Mouse (Mus musculus) cortical plate, adult 2 months (tissue): ENCODE data around the gene Tekt1. TPM values are rescaled to one million over a fixed set of nuclear protein-coding genes. Genes with fewer than 3 reads are reported as not detected.

ENCODE experiments used
- H3K27ac ChIP-seq: fragments of 200-500 bp; 2 replicates; pipeline ENCODE4 v1.5.1; 2012; ENCODE audit warnings: low read length, control low read depth, inconsistent platforms; ENCODE audit not compliant: insufficient read depth
- H3K4me1 ChIP-seq: fragments of 200-500 bp; 2 replicates; pipeline ENCODE4 v1.6.1; 2011; ENCODE audit warnings: low read length; ENCODE audit not compliant: control insufficient read depth, insufficient read depth
- H3K4me3 ChIP-seq: fragments of 200-500 bp; 2 replicates; pipeline ENCODE4 v1.5.1; 2011; ENCODE audit warnings: mild to moderate bottlenecking, low read length, control low read depth; ENCODE audit not compliant: insufficient read depth
- CTCF ChIP-seq: fragments of 200-500 bp; IDR thresholded peaks from 2 replicates; pipeline ENCODE4 v1.5.1; 2011; ENCODE audit warnings: mild to moderate bottlenecking, control low read depth, low read length; ENCODE audit not compliant: insufficient read depth; ENCODE audit errors: extremely low read depth
- POLR2A ChIP-seq: fragments of 200-500 bp; IDR thresholded peaks from 2 replicates; pipeline ENCODE4 v1.6.1; 2011; ENCODE audit warnings: mild to moderate bottlenecking, low read length, control low read depth; ENCODE audit not compliant: insufficient read depth; ENCODE audit errors: extremely low read depth
- polyA plus RNA-seq: library from polyadenylated mRNA; depleted of rRNA; stranded (reverse); fragments of >200 nt; gene quantifications from 2 replicates; pipeline ENCODE4 v1.2.3, GENCODE M21; 2012; rRNA removed

Tekt1 gene
- 0.95 and 1.8 TPM in 2 replicates for polyA plus RNA-seq

GRCm38 (mm10) chr11:72362347-72362741, at the start of gene Tekt1:
Gene Tekt1 (minus strand): TSS chr11:72362442.
- Histone ChIP-seq H3K4me1 (no peaks in the 10 kb centered on the region), H3K4me3 (peak within 1 kb of the TSS; percentile 35), H3K27ac (no peak within 1 kb of the TSS)
- TF ChIP-seq POLR2A (no peak), CTCF (no peak)

GRCm38 (mm10) chr11:72411945-72412344, 49.7 kb upstream of the Tekt1 start:
- Histone ChIP-seq H3K4me3 (no peak overlapping the region; the same call in 1 of the 2 replicates), H3K27ac (no peak overlapping the region), H3K4me1 (no peaks in the 10 kb centered on the region)
- TF ChIP-seq POLR2A, result no peak
- TF ChIP-seq CTCF, result no peak

DNA sequence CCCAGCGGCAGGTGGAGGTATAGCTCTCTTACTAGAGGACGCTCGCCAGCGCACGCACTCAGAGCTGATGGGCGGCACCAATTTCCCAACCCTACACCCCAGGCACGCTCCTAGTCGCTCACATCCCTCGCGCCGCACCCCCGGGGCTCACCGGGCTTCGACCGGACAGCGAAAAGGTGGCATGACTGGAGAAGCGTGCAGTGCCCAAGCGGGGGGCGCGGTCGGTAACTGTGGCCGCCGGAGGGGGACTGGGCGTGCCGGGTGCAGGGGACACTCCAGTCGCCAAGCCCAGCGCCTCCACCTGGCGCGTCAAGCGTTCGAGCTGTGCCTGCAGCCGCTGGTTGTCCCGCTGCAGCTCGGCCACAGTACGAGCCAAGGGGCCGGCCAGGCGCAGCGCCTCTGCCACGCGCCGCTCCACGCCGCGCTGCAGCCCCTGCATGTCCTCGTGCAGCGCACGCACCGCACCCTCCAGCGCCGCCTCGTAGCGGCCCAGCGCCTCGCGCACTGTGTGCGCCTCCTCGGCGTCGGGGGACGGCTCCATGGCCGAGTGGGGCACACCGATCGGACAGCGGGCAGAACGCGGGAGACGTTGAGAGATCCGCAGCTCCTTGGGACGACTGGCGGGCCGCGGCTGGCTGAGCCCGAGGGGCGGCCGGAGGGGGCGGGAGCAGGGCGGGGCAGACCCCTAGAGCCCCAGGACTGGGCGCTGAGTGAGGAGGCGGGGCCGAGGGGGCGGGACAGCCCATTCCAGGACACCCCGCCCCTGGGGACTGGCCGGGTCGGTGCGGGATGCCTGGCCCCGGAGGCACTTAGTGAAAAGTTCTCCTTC, 49.1 kb upstream of the Tekt1 start, which contains the start of gene Smtnl2:
Gene Smtnl2 (minus strand): TSS at position 621 of the 829 bp plus-strand sequence.
- Histone ChIP-seq H3K27ac (no peak within 1 kb of the TSS), H3K4me3 (peak within 1 kb of the TSS; percentile 41), H3K4me1 (no peaks in the 10 kb centered on the region)
- no peak for TF ChIP-seq CTCF
- no peak for TF ChIP-seq POLR2A

DNA sequence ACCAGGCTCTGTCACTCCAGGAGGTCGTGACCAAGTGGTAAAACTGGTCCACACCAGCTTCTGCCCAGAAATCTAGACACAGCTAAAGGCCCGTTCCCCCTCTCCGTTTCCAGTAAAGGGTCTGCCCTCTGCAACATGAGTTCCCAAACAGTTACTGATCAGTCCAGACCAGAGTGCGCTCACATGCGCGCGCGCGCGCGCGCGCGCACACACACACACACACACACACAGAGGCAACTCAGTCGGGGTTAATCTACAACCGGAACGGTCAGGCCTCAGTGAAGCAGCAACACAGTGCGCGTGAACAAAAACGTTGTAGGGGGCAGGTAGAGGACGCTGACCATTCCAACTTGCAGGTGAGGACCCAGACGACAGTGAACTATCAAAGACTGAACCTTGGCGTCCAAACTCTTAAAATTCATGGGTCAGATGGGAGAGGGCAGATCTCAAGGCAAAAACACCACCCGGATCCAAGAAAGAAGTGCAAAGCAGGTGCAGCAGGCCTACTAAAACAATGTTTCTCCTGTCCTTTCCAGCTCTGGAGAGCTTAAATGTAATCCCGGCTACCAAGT, 48.4 kb upstream of the Tekt1 start:
- no peak overlapping the region for H3K27ac ChIP-seq
- H3K4me3 ChIP-seq, result peak overlapping the region; percentile 41; the same call in 1 of the 2 replicates
- no peaks in the 10 kb centered on the region for H3K4me1 ChIP-seq
- 0 out of 2 replicates have a peak, but pooled peaks have one; percentile 26 for TF ChIP-seq CTCF
- TF ChIP-seq POLR2A, result no peak

DNA sequence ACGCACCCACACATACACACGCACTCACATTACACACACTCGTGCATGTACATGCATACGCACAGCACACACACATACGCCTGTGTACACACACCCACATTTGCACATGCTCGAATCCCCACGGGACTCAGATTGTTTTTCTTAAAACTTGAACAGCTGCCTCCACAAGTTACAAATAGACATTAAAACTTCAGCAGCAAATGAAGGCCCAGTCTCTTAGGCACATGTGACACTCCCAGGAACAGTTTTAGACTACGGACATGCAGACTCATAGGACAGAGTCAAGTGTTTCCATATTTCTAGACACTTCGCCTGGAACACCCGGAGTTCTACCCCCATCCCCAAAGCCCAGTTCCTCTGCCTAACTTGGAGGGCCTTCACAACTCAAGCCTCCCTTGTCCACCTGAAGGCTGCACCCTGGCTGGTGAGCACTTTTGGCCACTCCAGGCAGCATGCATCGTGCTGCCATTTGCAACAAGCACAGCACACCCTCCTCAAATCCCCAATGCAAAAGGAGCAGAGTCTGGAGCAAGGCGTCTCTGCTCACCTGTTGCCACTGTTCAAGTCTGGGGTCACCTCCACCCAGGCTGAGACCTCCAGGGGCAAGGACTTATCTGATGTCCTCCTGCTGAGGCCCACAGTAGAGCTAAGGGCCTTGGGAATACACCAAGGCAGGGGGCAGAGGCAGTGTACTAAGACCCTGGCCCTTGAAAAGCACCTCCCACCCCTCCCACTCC, 47.6 kb upstream of the Tekt1 start:
- Histone ChIP-seq H3K27ac (no peak overlapping the region), H3K4me3 (no peak overlapping the region), H3K4me1 (no peaks in the 10 kb centered on the region)
- no peak for TF ChIP-seq CTCF
- TF ChIP-seq POLR2A, result no peak

- Histone ChIP-seq H3K27ac (no peak overlapping the region), H3K4me1 (no peaks in the 10 kb centered on the region), H3K4me3 (no peak overlapping the region)
- TF ChIP-seq CTCF (no peak), POLR2A (no peak)
These were observed 46.4 kb upstream of the Tekt1 start for GRCm38 (mm10) chr11:72408451-72409170.

DNA sequence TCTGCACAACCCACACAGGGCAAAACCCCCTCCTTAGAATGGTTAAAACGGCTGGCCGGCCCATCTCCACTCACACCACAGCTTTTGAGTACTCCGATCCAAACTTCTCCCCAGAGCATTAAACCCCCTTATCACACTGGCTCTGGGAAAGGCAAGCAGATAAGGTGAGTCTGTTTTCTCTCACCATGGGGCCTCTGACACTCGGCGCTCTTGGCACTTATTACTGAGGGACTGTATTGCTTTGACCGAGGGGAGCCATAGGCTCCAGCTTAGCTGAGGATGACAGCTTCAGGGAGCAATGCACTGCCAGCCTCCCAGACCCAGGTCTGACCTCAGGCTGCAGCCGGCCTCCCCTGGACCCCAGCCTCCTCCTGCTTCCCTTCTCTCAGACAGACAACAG, 45.3 kb upstream of the Tekt1 start:
- Histone ChIP-seq H3K4me3 (no peak overlapping the region), H3K4me1 (no peaks in the 10 kb centered on the region), H3K27ac (no peak overlapping the region)
- TF ChIP-seq CTCF, result no peak
- TF ChIP-seq POLR2A, result no peak

- TF ChIP-seq CTCF, result no peak
- TF ChIP-seq POLR2A, result no peak
- no peak overlapping the region for H3K27ac ChIP-seq
- no peaks in the 10 kb centered on the region for H3K4me1 ChIP-seq
- H3K4me3 ChIP-seq, result no peak overlapping the region
These were observed 44.8 kb upstream of the Tekt1 start for GRCm38 (mm10) chr11:72407081-72407480.
